Mouse (Mus musculus): ENCODE results near the gene Olfr1. TPM values are rescaled to one million over a fixed set of nuclear protein-coding genes. Genes with fewer than 3 reads are reported as not detected.

Gene Olfr1
- total RNA-seq (2023): not detected

DNA sequence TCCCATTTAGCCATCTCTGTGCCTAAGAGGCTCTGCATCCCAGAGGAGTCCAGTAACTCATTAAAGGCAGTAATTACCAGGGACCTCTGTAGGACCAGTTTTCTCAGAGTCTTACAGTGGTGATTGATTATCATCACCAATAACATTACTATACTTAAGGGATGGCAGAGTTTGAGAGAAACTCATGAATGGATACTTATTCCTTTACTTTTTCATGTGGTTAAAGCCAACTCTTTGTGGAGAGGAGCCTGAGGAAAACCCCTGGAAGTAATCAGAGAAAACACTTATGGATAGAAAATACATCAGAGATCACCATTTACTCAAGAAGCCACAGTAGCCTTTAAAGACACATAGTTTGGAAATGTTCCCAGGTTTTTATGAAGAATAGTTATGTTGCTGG, at the start of gene Olfr1:
TSS of gene Olfr1 (minus strand) at position 101 of the 400 bp plus-strand sequence.

DNA sequence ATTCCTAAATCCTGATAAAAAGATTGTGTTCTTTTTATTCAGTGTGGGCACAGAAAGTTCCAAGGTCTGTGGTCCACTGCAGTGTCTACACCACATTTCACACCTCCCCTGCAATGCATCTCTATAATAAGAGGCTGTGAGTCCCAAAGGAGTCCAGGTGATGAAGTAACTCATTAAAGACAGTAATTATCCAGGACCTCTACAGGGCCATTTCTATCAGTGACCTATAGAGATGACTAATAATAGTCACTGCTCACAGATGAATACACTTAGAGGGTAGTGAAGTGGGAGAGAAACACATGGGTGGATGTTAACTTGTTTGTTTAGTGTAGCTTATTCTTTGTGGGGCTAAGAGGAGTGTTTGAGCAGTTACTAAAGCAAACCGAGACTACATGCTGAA, 29.0 kb upstream of the Olfr1 start, which contains the start of gene Olfr378:
TSS of gene Olfr378 (minus strand) at position 101 of the 400 bp plus-strand sequence.

DNA sequence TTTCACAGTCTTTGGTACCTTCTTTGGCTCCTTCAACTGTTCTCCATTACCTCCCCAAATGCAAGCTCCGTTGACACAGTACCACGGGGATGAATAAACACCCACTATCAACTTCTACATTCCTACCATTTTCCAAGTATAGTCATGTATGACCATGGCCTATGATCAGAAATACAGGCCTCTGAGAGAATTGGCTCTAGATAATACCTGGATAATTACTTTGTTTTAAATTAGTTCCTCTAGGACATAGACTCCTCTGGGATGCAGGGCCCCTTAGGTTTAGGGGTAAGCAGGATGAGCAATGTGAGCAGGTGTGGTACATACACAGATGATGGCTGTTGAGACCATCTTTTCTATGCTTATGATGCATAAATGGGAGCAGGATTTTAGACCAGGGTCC, 28.5 kb downstream of the Olfr1 start, which contains the start of gene Olfr376:
TSS of gene Olfr376 (plus strand) at position 301 of the 400 bp plus-strand sequence.

DNA sequence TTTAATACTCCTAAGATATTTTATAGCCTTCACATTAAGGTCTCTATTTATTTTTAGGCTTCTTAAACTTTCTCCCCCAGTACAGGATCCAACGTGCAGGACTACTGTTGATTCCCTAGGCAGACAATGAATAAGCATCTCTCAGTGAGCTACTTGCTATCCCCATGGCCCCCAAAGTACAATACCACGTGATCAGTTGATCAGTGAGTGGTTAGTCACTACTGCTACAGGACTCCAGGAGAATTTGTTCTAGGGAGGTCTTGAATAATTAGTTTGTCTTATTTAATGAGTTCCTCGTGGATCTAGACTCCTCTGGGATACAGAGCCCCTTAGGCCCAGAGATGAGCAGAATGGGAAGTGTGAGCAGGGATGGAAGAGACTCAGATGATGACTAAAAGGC, 48.9 kb downstream of the Olfr1 start, which contains the start of gene Olfr20:
TSS of gene Olfr20 (plus strand) at position 301 of the 400 bp plus-strand sequence.

Other genes with a start within 250 kb of the Olfr1 start
- gene P2rx5, start 239.2 kb downstream of the Olfr1 start, total RNA-seq (2023): not detected
- gene Emc6, start 222.6 kb downstream of the Olfr1 start, total RNA-seq (2023): 50.9 TPM
- 7.9 TPM for gene Tax1bp3, start 222.5 kb downstream of the Olfr1 start, total RNA-seq (2023)
- 22.3 TPM for gene Ctns, start 200.6 kb downstream of the Olfr1 start, total RNA-seq (2023)
- gene Shpk, start 200.2 kb downstream of the Olfr1 start, total RNA-seq (2023): 6.1 TPM
- gene Trpv1, start 165.3 kb downstream of the Olfr1 start, total RNA-seq (2023): not detected
- not detected for gene Trpv3, start 132.2 kb downstream of the Olfr1 start, total RNA-seq (2023)
- gene Aspa, start 70.0 kb downstream of the Olfr1 start, total RNA-seq (2023): 1.2 TPM
- not detected for gene Gm49340, start 69.9 kb downstream of the Olfr1 start, total RNA-seq (2023)
- gene Spata22, start 69.9 kb downstream of the Olfr1 start, total RNA-seq (2023): not detected
- not detected for gene Olfr20, start 48.8 kb downstream of the Olfr1 start, total RNA-seq (2023)
- not detected for gene Olfr376, start 28.4 kb downstream of the Olfr1 start, total RNA-seq (2023)
- not detected for gene Olfr378, start 28.9 kb upstream of the Olfr1 start, total RNA-seq (2023)
- gene Olfr380, start 57.9 kb upstream of the Olfr1 start, total RNA-seq (2023): not detected
- not detected for gene Olfr381, start 92.0 kb upstream of the Olfr1 start, total RNA-seq (2023)
- gene Olfr382, start 117.6 kb upstream of the Olfr1 start, total RNA-seq (2023): not detected
- gene Olfr385, start 193.4 kb upstream of the Olfr1 start, total RNA-seq (2023): not detected
- gene Olfr384, start 199.0 kb upstream of the Olfr1 start, total RNA-seq (2023): not detected